Mouse (Mus musculus) CD4-positive, CD25-positive, alpha-beta regulatory T cell, adult 4 months (primary cell): Measurements from ENCODE around the gene Ube2a. TPM values are rescaled to one million over a fixed set of nuclear protein-coding genes. Genes with fewer than 3 reads are reported as not detected.
"Not testable (repeated sequence)": the region's sequence is repeated elsewhere in the genome, so short reads cannot be mapped to it uniquely, and the experiment has no call there.

ENCODE experiments used
- ATAC-seq: one replicate; pipeline ENCODE4 v1.8.0; 2017
- polyA plus RNA-seq, 2 experiments: library from polyadenylated mRNA; unstranded; fragments of 100-300 nt; shearing (Covaris generic); gene quantifications; one replicate each; pipeline ENCODE4 v1.2.1; 2017

The Ube2a gene
- polyA plus RNA-seq = 100 to 1,000 TPM; 110 to 131 TPM

- ATAC-seq = no peak
Measured at GRCm38 (mm10) chrX:36873765-36874164, at the start of gene Ube2a, which contains the start of gene C330007P06Rik. Gene Ube2a, plus strand, starts transcription at chrX:36873900. Gene C330007P06Rik, minus strand, starts transcription at chrX:36874111.

- no peak for ATAC-seq
Measured at GRCm38 (mm10) chrX:36823932-36824711, 49.6 kb upstream of the Ube2a start.

GRCm38 (mm10) chrX:36825032-36825431 lies 48.7 kb upstream of the Ube2a start:
- ATAC-seq = no peak

- ATAC-seq = no peak
Measured at GRCm38 (mm10) chrX:36826873-36827272, 46.8 kb upstream of the Ube2a start.

- no peak for ATAC-seq
Measured at GRCm38 (mm10) chrX:36830271-36830670, 43.4 kb upstream of the Ube2a start.

GRCm38 (mm10) chrX:36831632-36832031 lies 42.1 kb upstream of the Ube2a start:
- no peak for ATAC-seq

GRCm38 (mm10) chrX:36833397-36834084 lies 40.2 kb upstream of the Ube2a start:
- ATAC-seq = peak; percentile 54

GRCm38 (mm10) chrX:36837069-36837676 lies 36.5 kb upstream of the Ube2a start:
- no peak for ATAC-seq

GRCm38 (mm10) chrX:36839391-36839790 lies 34.3 kb upstream of the Ube2a start:
- ATAC-seq = no peak

GRCm38 (mm10) chrX:36841698-36842097 lies 32.0 kb upstream of the Ube2a start:
- ATAC-seq = no peak

- ATAC-seq = no peak
Measured at GRCm38 (mm10) chrX:36843346-36843990, 30.2 kb upstream of the Ube2a start.

- no peak for ATAC-seq
Measured at GRCm38 (mm10) chrX:36847152-36847551, 26.5 kb upstream of the Ube2a start.

GRCm38 (mm10) chrX:36852631-36853030 lies 21.1 kb upstream of the Ube2a start:
- ATAC-seq = no peak

- ATAC-seq = peak; percentile 94
Measured at GRCm38 (mm10) chrX:36863766-36864608, 9.7 kb upstream of the Ube2a start.

GRCm38 (mm10) chrX:36864609-36865328 lies 8.9 kb upstream of the Ube2a start:
- no peak for ATAC-seq

GRCm38 (mm10) chrX:36870372-36870771 lies 3.3 kb upstream of the Ube2a start:
- no peak for ATAC-seq

GRCm38 (mm10) chrX:36874178-36874696 lies 537 bp downstream of the Ube2a start:
- ATAC-seq = peak; percentile 92

GRCm38 (mm10) chrX:36874704-36875128 lies 1.0 kb downstream of the Ube2a start:
- peak; percentile 11 for ATAC-seq

- ATAC-seq = no peak
Measured at GRCm38 (mm10) chrX:36884719-36885118, 11.0 kb downstream of the Ube2a start.

- not testable (repeated sequence) for ATAC-seq
Measured at GRCm38 (mm10) chrX:36898931-36899330, 25.2 kb downstream of the Ube2a start.

- ATAC-seq = no peak
Measured at GRCm38 (mm10) chrX:36901655-36902054, 28.0 kb downstream of the Ube2a start.
